Mouse (Mus musculus): Measurements from ENCODE around the gene Fastkd2.

DNA sequence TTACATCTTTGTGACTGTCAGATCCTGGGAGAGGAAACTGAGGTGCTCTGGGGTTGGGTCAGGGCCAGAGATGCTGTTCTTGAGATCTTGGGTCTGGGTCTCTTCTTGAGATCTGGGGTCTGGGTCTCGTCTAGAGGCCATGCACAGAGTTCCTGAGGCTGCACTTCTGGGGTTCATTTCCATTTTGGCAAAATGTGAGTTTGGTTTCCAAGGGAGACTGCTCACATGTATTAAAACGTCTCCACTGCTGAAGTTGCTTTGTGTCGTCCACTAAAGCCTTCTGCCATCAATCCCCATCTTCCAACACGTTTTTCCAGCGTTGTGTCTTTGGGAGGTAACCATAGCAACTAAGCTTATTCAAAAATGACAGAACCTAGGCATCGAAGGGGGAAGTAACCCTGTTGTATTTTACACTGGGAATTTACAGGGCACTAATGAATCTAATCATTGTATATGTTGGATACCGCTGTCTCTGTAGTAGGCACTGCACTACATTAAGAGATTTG lies 33.5 kb downstream of the Fastkd2 start:
- TF ChIP-seq CTCF (IDR thresholded peaks at IDR 0.05; ENCODE audit: low read depth, low read length) (no peak), POLR2A (IDR thresholded peaks at IDR 0.05; ENCODE audit: extremely low read depth, insufficient read depth, low read length) (no peak)
